10 mouse cellular contexts compared by ENCODE assay signal in the genomic region with DNA sequence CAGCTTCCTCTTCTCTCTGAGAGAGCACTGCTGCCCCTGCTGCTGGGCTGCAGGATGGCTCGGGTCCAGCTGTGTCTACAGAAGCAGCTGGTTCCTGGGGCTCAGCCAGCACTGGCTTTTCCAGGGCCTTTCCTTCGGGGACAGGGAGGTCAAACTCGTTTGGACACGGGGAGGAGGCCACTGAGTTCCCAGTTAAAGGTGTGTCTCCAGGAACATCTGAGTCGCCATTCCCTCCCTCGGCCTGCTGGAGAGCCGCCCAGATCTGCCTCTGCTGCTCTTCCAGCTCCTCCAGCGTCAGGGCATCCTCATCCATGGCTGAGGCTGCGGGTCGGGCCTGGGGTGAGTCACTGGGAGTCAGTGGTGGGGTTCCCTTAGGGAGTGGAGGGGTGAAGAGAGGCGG. TPM values are rescaled to one million over a fixed set of nuclear protein-coding genes. Genes with fewer than 3 reads are reported as not detected.
DNase-seq lines count a peak whose midpoint lies in the region; ATAC-seq lines count a peak whose summit lies in the region.
"Had no signal": no experiment of that assay in that cellular context is flagged by ENCODE, and none has a peak within 500 bp of the region (broad histone marks: within the 10 kb centered on the region; RNA-seq: fewer than 3 reads in every experiment).

No protein-coding gene starts in this region.

- H3K27me3 ChIP-seq in heart, embryonic 10.5 days (ENCODE audit: insufficient read depth, poor library complexity, severe bottlenecking): no peaks in the 10 kb centered on the region
- H3K27me3 ChIP-seq in forebrain, embryonic 11.5 days (ENCODE audit: control insufficient read depth, insufficient read depth, low read length): no peaks in the 10 kb centered on the region
- H3K27me3 ChIP-seq in embryonic facial prominence, embryonic 10.5 days (replicated peaks; ENCODE audit: low read depth, poor library complexity, severe bottlenecking): no peaks in the 10 kb centered on the region
- H3K27me3 ChIP-seq: embryonic facial prominence, embryonic 13.5 days; liver, embryonic 15.5 days had no signal

- H3K4me1 ChIP-seq in heart, embryonic 10.5 days: no peaks in the 10 kb centered on the region
- H3K4me1 ChIP-seq in forebrain, embryonic 11.5 days (replicated peaks; ENCODE audit: control insufficient read depth, insufficient read depth, low read length): no peaks in the 10 kb centered on the region
- H3K4me1 ChIP-seq in embryonic facial prominence, embryonic 10.5 days: no peaks in the 10 kb centered on the region
- H3K4me1 ChIP-seq: embryonic facial prominence, embryonic 13.5 days; liver, embryonic 15.5 days had no signal

- no peaks in the 10 kb centered on the region for H3K9me3 ChIP-seq in heart, embryonic 10.5 days
- no peaks in the 10 kb centered on the region for H3K9me3 ChIP-seq in forebrain, embryonic 11.5 days (ENCODE audit: control insufficient read depth, low read length)
- no peaks in the 10 kb centered on the region for H3K9me3 ChIP-seq in embryonic facial prominence, embryonic 10.5 days
- H3K9me3 ChIP-seq: embryonic facial prominence, embryonic 13.5 days; liver, embryonic 15.5 days had no signal

- no peak overlapping the region for H3K27ac ChIP-seq in heart, embryonic 10.5 days
- H3K27ac ChIP-seq in forebrain, embryonic 11.5 days (ENCODE audit: low read depth, low read length): no peak overlapping the region
- H3K27ac ChIP-seq in embryonic facial prominence, embryonic 10.5 days (replicated peaks): no peak overlapping the region
- H3K27ac ChIP-seq: embryonic facial prominence, embryonic 13.5 days; liver, embryonic 15.5 days had no signal

- H3K4me2 ChIP-seq in forebrain, embryonic 11.5 days (ENCODE audit: low read depth, low read length, severe bottlenecking): no peak overlapping the region
- H3K4me2 ChIP-seq: embryonic facial prominence, embryonic 13.5 days; liver, embryonic 15.5 days had no signal

- peaks cover 82% of the 10 kb centered on the region for H3K36me3 ChIP-seq in heart, embryonic 10.5 days
- H3K36me3 ChIP-seq in forebrain, embryonic 11.5 days (ENCODE audit: control insufficient read depth, insufficient read depth, low read length): peaks cover 20% of the 10 kb centered on the region; the same call in 1 of the 2 replicates
- H3K36me3 ChIP-seq in embryonic facial prominence, embryonic 10.5 days (replicated peaks): peaks cover 87% of the 10 kb centered on the region

- 73% methylated on average over 11 of the region's 11 CpGs for whole genome bisulfite sequencing in heart, embryonic 10.5 days
- 81% methylated on average over 11 of the region's 11 CpGs for WGBS in forebrain, embryonic 11.5 days
- 85% methylated on average over 11 of the region's 11 CpGs for WGBS in embryonic facial prominence, embryonic 10.5 days

- no peak for ATAC-seq in forebrain, embryonic 11.5 days (replicated peaks; ENCODE audit: low FRiP score)

- H3K4me3 ChIP-seq in heart, embryonic 10.5 days: no peak overlapping the region
- H3K4me3 ChIP-seq in forebrain, embryonic 11.5 days (ENCODE audit: low read depth, low read length): no peak overlapping the region
- H3K4me3 ChIP-seq in embryonic facial prominence, embryonic 10.5 days: no peak overlapping the region
- H3K4me3 ChIP-seq: embryonic facial prominence, embryonic 13.5 days; liver, embryonic 15.5 days had no signal

- H3K9ac ChIP-seq in forebrain, embryonic 11.5 days (ENCODE audit: low read length): no peak overlapping the region
- H3K9ac ChIP-seq: embryonic facial prominence, embryonic 13.5 days; liver, embryonic 15.5 days had no signal

- DNase-seq in heart, adult 18-20 months: peak; percentile 85 to 89
- DNase-seq in heart, embryonic 10.5 days (ENCODE audit: low spot score): no peak
- DNase-seq in Muller cell, postnatal 12 days (ENCODE audit: inconsistent ontology term): peak; percentile 45
- DNase-seq in gastrocnemius, postnatal 10 days: peak; percentile 78
- DNase-seq in layer of hippocampus, adult 8-10 months (ENCODE audit: low spot score in 2 of 2): peak; percentile 12 to 21
- peak; percentile 63 to 76 for DNase-seq in right cerebral cortex, postnatal 10 days (ENCODE audit: low spot score in 2 of 2)
- DNase-seq in forebrain, embryonic 11.5 days (ENCODE audit: low spot score): no peak
- no peak for DNase-seq in embryonic facial prominence, embryonic 10.5 days (ENCODE audit: low spot score)

RNA-seq across cellular contexts. Expression of a gene that starts 16.2 kb away (rescaled TPM):
- total RNA-seq in heart, adult 18-20 months (2021): 100 to 1,000 TPM; 173 to 179 TPM
- polyA plus RNA-seq in heart, embryonic 10.5 days (2016; fragmentation: Nextera tagmentation; extraction: Ambion mirVana): 49.1 and 56.0 TPM in 2 replicates
- 100 to 1,000 TPM in 1 of 2 experiments, 10 to 100 TPM in 1; 91.2 to 111 TPM for total RNA-seq in gastrocnemius, postnatal 10 days (2021)
- 100 to 1,000 TPM; 125 to 142 (median 126) TPM for total RNA-seq in layer of hippocampus, adult 8-10 months (2022)
- polyA plus RNA-seq in forebrain, embryonic 11.5 days (2014; fragmentation: Nextera tagmentation; extraction: Ambion mirVana): 55.1 and 57.7 TPM in 2 replicates
- polyA plus RNA-seq in embryonic facial prominence, embryonic 10.5 days (2016; fragmentation: Nextera tagmentation; extraction: Ambion mirVana): 52.9 and 54.0 TPM in 2 replicates

RNA-seq across cellular contexts. Expression of a gene that starts 20.3 kb away (rescaled TPM):
- total RNA-seq in heart, adult 18-20 months (2021): 10 to 100 TPM; 17.3 to 22.0 TPM
- 74.5 and 77.0 TPM in 2 replicates for polyA plus RNA-seq in heart, embryonic 10.5 days (2016; fragmentation: Nextera tagmentation; extraction: Ambion mirVana)
- 10 to 100 TPM; 26.6 to 33.2 TPM for total RNA-seq in gastrocnemius, postnatal 10 days (2021)
- 10 to 100 TPM; 41.5 to 54.4 (median 50.4) TPM for total RNA-seq in layer of hippocampus, adult 8-10 months (2022)
- 106 and 109 TPM in 2 replicates for polyA plus RNA-seq in forebrain, embryonic 11.5 days (2014; fragmentation: Nextera tagmentation; extraction: Ambion mirVana)
- polyA plus RNA-seq in embryonic facial prominence, embryonic 10.5 days (2016; fragmentation: Nextera tagmentation; extraction: Ambion mirVana): 86.3 and 93.8 TPM in 2 replicates

RNA-seq across cellular contexts. Expression of a gene that starts 48.6 kb away (rescaled TPM):
- total RNA-seq in heart, adult 18-20 months (2021): 10 to 100 TPM; 35.7 to 39.7 TPM
- 85.7 and 102 TPM in 2 replicates for polyA plus RNA-seq in heart, embryonic 10.5 days (2016; fragmentation: Nextera tagmentation; extraction: Ambion mirVana)
- total RNA-seq in gastrocnemius, postnatal 10 days (2021): 10 to 100 TPM; 48.7 to 64.9 TPM
- total RNA-seq in layer of hippocampus, adult 8-10 months (2022): 100 to 1,000 TPM in 3 of 4 experiments, 10 to 100 TPM in 1; 90.7 to 107 (median 103) TPM
- polyA plus RNA-seq in forebrain, embryonic 11.5 days (2014; fragmentation: Nextera tagmentation; extraction: Ambion mirVana): 140 and 178 TPM in 2 replicates
- polyA plus RNA-seq in embryonic facial prominence, embryonic 10.5 days (2016; fragmentation: Nextera tagmentation; extraction: Ambion mirVana): 142 and 144 TPM in 2 replicates

RNA-seq across cellular contexts. Expression of a gene that starts 48.9 kb away (rescaled TPM):
- under 1 TPM; 0.31 to 0.97 TPM for total RNA-seq in heart, adult 18-20 months (2021)
- polyA plus RNA-seq in heart, embryonic 10.5 days (2016; fragmentation: Nextera tagmentation; extraction: Ambion mirVana): 27.0 and 27.3 TPM in 2 replicates
- 1 to 10 TPM; 5.2 to 5.9 TPM for total RNA-seq in gastrocnemius, postnatal 10 days (2021)
- 1 to 10 TPM in 3 of 4 experiments, under 1 TPM in 1; 0.99 to 2.9 (median 2.0) TPM for total RNA-seq in layer of hippocampus, adult 8-10 months (2022)
- polyA plus RNA-seq in forebrain, embryonic 11.5 days (2014; fragmentation: Nextera tagmentation; extraction: Ambion mirVana): 53.8 and 65.0 TPM in 2 replicates
- polyA plus RNA-seq in embryonic facial prominence, embryonic 10.5 days (2016; fragmentation: Nextera tagmentation; extraction: Ambion mirVana): 45.3 and 46.4 TPM in 2 replicates

Comparison
In these comparisons a context has a peak if more than half of its experiments do, and no peak if none do; other contexts are left out.
1. DNase-seq: peak in heart, adult 18-20 months (2 of 2), Muller cell, postnatal 12 days (single experiment), gastrocnemius, postnatal 10 days (single experiment), layer of hippocampus, adult 8-10 months (2 of 2) and right cerebral cortex, postnatal 10 days (2 of 2); none in heart, embryonic 10.5 days (single experiment), forebrain, embryonic 11.5 days (single experiment) and embryonic facial prominence, embryonic 10.5 days (single experiment).